Mouse (Mus musculus) testis, postnatal 10 days (tissue): ENCODE data around the gene Abcc1.
A peak's percentile ranks its signal among the peaks of the same experiment; 100 is the strongest.

Source experiments
- DNase-seq: peaks from one replicate; pipeline ENCODE4 v3.0.0; 2021; ENCODE audit warnings: low spot score

The Abcc1 gene

DNA sequence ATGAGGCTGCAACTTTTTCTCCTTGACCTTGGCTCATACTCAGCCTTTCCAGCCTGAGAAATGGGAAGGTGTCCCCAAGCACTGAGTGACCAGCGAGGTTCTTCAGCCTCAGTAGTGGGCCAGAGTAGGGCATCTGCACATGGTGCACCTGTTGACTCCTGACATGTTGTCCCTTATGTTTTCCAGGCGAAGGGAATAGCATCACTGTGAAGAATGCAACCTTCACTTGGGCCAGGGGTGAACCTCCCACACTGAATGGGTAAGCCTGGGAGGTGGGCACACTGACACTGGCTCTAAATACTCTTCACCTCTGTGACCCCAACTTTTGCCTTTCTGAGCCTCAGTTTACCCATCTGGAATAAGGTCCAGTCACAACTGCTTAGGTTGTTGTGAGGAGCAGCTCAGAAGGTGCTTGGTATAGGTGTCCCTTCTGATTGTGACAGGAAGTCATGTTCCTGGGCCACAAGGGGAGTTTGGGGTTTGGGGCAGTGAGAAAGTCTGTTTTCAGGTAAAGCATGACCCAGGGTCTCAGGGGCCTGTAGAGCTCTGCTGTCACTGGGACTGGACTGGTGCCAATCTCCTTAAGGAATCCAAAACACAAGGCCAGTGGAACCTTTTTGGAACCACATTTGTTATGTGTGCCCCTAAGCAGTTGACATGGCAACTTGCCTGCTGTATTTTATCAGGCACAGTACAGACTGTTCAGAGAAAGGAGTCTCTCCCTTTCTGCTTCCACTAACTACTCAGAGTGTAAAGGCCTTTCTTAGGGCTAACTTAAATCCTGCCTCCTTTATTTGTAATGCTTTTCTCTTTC lies 78.7 kb downstream of the Abcc1 start:
- DNase-seq = peak; percentile 47

DNA sequence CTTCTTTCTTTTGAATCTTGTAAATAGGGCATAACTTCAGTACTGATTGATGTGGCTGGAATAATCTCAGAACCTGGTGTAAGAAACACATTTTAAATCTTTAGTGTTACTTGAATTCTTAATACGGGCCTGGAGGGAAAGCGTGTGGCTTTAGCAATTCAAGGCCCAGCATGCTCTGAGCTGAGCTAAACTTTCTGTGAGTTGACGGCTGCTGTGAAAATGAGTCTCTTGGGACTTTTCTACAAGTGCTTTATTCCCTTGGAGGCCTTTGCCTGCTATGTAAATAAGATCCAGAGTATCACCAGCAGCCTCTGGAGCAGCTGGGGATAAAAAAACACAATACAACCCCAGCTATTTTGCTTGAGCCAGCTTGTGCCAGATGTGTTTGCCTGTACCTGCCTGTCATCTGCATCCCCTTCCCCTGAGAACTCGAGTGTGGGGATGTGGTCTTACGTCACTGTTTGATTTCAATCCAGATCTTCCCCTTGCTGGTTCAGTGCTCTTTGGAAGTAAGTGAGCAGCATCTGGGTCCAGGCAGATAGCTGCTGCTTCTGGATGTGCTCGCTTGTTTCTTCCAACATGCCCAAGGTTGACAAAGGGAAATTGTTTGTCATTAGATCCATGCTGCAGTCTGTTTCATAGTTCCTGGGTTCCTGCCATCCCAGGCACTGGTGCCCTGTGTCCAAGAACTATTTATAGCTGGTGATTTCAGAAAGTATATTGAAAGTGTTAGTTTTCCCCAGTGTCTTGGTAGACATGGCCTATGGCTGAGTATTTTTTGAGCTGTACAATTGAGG lies 82.9 kb downstream of the Abcc1 start:
- peak; percentile 30 for DNase-seq

DNA sequence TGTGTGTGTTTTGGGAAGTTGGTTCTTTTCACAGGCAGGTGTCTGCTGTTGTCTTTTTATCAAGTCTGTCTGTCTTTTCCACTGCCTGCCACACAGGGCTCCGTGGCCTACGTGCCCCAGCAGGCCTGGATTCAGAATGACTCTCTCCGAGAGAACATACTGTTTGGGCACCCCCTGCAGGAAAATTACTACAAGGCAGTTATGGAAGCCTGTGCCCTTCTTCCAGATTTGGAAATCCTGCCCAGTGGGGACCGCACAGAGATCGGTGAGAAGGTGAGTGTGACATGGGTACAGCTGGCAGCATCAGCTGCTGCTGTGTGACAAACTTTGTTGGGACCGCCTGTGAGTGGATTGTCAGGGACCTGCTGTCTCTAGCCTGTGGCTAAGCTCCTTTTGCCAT lies 83.8 kb downstream of the Abcc1 start:
- peak; percentile 40 for DNase-seq

DNA sequence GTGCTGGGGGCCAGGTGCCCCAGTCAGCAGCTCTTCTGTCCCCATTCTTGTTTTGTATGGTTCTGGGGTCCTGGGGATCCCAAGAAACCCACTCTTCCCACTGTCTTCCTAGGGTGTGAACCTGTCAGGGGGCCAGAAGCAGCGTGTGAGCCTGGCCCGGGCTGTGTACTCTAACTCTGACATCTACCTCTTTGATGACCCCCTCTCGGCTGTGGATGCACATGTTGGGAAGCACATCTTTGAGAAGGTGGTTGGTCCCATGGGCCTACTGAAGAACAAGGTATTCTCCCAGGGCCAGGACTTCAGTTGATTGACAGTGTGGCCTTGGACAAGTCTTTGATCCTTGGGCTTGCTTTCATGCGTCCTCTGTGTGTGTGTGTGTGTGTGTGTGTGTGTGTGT lies 86.0 kb downstream of the Abcc1 start:
- DNase-seq = no peak

DNA sequence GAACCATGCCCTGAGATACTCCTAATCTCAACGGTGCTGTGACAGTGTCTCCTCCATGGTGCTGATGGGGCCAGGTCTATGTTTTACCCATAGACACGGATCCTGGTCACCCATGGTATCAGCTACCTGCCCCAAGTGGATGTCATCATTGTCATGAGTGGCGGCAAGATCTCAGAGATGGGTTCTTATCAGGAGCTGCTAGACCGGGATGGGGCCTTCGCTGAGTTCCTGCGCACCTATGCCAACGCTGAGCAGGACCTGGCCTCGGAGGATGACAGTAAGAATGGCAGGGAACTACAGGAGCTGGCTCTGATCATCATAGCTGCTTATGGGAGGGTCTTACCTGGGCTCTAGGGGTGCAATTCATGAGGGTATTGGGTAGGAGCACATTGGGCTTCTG lies 86.9 kb downstream of the Abcc1 start:
- DNase-seq = no peak

DNA sequence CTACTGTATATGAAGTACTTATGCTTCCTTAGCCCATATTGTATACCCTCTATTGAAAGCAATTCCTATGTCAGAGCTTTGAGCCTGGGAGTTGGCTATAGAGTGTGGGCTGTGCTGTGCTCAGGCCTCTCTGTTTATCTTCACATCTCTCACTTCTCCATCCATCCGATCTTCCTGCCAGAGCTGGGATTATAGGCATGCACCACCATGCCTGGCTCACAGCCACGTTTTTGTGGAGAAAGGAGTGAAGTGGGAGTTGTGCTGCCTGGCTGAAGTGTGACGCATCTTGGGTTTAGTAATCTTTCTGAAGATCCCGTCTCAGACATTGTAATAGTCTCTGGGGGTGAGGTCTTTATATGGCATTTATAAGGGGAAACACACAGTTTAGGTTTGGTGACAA lies 88.5 kb downstream of the Abcc1 start:
- no peak for DNase-seq

DNA sequence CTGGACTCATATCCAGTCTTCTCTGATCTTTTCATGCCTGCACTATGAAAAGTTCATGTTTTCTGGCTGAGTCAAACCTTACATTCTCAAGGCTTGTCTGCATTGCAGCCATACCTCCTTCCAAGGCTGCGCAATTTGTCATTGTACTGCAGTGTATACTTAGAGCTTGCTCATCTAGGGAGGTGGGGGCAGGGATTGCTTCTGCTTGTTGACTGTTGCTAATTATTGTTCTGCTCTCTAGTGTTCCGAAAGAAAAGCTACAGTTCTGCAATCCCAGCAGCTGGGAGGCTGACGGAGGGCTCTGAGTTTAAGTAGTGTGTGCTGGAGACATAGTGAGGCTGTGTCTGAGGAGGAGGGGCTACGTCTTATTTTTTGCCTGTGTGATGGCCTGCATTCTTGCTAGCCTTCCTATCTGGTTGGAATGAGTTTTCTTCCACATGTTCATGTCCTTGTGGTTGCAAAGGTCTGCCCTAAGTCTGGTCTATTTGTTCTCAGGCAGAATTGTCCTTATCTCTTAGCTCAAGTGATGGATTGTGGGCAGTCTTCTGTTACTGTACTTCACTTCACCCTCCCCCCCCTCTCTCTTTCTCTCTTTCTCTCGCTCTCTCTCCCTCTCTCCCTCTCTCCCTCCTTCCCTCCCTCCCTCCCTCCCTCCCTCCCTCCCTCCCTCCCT lies 90.2 kb downstream of the Abcc1 start:
- DNase-seq = peak; percentile 47

DNA sequence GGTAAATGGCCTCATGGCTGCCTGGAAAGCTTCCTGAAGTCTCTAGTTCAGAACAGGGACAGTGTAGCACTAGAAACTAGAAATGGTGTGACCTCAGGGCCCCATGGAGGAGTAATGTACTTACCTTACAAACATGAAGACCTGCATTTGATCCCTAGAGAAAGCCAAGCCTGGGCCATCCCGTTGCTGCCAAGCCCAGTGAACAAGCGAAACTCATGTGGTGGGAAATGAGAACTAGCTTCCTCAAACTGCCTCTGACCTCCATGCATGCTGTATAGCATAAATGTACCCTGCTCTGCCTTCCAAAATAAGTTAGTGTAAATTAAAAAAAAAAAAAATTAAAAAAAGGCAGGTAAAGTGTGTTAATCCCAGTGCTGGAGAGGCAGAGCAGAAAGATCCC lies 101.2 kb downstream of the Abcc1 start:
- no peak for DNase-seq

DNA sequence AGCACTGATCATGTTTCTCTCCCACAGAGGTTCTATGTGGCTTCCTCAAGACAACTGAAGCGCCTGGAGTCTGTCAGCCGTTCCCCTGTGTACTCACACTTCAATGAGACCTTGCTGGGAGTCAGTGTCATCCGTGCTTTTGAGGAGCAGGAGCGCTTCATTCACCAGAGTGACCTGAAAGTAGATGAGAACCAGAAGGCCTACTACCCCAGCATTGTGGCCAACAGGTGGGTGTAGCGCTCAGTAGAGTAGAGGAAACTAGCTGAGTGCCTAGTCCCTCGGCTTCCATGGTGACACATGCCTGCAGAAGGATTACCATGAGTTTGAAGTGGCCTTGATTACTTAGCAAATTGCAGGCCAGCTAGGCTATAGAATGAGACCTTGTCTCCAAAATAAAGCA lies 103.7 kb downstream of the Abcc1 start:
- no peak for DNase-seq

DNA sequence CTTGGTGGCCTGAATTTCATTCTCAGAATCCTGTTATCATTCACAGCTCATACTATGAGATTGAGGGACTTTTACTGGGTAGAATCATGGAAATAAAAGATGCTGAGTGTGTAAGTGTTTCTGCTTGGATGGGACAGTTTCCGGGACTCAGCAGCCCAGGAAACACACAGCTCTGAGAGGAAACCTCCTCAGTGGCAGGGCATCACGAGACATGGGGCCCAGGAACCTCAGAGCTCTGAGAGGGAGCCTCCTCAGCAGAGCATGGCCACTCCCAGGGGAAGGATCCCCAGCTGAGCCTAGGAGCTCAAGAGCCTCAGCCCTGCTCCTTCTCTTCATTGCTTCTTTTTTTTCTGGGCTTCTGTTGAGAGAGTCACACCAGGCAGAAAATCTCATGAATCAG lies 107.0 kb downstream of the Abcc1 start:
- peak; percentile 34 for DNase-seq

DNA sequence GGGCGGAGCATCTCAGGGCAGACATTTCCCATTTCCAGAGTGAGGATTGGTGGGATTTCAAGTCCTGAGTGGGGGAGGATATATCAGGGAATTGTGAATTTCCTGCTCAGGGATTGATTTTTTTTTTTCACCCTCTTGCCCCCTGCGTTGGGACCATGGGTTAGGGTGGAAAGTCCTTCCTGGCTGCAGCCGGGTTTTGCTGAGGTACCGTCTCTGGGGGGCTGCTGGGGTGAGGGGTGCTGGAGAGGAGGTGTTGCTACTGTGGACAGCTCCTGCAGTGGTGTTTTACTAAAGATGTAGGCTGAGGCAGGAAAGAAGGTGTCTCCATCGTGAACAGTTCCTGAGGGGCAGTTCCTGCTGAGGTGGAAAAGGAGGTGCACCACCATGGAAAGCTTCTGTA lies 107.5 kb downstream of the Abcc1 start:
- peak; percentile 33 for DNase-seq

DNA sequence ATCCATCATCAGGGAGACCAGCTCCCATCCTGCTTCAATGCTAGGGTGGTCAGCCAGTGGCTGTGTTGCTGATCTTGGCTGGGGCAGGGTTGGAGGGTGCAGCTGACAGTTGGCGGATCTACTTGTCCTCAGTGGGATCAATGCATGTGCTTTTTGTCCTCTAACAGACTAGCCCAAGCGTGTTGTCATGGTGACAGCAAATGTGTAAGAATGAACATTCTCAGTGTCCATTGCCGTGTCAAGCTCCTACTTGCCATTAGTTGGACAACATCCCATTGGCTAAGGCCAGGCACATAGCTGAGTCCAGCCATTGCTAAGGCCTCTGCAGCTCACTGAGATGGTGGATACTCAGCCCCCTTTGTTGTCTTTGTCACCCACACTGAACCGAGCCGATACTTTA lies 110.8 kb downstream of the Abcc1 start:
- DNase-seq = peak; percentile 25

DNA sequence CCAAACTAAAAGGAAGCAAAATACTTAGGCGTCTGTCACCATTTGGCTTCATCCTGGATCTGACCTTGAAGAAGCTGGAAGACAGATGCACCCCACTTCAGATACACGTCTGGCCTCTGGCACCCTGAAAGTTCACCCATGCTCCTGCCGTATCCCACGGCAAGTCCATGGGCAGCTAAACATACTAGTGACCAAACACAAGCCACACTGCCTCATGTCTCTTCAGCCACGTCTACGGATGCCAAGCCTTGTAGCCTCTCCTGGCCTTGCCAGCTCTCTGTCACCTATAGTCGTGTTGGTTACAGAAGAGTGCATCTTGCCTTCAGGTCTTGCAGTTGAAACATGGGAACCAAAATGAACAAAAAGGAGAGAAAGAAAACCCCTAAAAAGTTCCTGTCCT lies 112.3 kb downstream of the Abcc1 start:
- peak; percentile 35 for DNase-seq

DNA sequence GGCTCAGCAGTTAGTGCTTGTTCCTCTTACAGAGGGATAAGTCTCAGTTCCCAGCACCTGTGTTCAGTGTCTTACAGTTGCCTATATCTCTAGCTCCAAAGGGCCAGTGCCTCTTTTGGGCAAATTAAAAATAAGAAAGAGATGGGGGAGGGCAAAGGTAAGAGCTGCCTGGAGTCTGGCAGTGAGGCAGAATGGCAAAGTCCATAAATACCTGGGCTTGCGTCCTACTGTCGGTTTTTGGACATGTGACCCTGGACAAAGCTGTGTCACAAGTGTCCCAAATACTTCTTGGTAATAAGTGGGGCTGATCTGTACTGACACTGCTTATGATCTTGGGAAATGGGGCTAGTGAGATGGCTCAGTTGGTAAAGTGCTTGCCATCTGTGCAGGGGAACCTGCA lies 113.6 kb downstream of the Abcc1 start:
- peak; percentile 29 for DNase-seq

DNA sequence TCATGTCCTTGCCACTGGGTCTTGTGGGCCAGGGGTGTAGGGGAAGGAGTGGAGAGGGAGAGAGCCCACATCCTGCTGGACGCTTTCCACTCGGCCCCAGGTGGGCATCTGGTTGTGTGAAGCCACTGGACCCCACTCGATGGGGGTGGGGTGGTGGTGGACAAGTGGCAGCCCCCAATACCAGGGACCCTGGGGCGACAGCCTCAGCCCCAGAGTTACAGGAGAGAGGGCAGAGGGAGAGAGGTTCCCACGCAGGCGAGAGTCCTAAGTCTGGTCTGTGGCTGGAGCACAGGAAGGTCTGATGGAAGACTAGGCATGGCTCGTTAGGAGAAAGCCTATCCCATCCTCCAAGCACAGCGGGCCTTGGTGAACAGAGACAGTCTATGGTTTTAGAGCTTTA lies 114.7 kb downstream of the Abcc1 start:
- peak; percentile 45 for DNase-seq

DNA sequence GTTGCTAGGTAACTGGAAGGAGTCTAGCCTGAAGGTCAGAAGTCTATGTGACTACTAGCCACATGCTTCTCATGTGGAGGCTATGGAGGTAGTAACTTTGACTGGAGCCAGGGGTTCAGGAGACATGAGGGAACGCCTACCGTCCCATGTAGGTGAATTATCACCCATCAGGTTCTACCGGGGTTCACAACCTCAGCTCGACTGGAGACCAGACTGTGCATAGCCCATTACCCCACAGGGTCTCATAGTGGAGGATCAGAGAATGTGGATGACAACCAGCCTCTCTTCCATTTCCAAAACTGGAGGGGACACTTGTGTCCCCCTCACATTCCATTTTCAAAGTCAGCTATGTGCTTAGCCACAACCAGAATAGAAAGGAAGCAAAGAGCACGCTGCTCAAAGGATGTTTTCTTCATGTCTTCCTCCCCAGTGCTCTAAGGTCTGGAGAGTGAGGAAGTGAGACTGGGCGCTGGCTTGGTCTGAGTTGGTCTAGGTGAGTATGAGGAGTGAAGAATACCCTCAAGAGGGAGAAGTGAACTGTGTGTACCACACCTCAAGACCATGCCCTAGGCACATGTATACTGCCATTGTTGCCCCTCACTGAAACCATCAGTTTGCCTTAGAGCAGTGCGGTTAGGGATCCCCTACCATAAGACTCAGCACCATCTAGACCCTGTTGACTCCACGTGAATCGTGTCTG lies 115.5 kb downstream of the Abcc1 start:
- DNase-seq = peak; percentile 33

DNA sequence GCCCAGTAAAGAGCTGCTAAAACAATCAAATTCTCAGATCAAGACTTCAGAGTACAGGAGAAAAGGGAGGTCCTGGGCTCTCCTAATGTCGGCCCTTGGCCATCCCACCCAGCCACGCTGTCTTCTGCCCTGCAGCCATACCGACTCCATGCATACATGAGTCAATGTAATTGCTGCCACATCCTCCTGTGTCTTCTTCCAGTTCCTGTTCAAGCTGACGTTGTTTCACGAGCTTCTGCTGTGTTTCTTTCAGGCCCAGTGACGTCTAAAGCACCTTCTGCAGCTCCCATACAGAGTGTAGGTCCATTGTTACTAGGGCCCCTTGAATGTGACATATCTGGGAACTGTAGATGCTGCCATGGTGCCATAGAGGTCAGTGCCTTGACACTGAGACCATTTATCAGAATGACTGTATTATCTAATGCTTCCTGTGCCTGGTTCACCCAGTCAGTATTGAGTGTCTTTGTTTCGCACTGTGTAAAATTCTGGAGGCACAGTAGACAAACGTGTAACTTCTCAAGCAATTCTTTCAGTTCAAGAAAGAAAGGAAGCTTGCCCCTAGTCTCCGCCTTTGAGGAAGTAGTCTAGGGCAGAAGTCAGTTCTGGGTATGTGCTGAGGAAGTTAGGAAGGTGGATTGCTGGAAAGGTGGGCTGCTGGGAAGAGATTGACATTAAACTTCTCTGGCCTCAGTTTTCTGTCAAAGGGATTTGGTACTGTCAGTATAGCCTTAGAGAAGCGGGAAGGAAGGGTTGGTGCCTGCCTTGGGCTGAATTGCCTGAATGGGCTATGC lies 116.3 kb downstream of the Abcc1 start:
- DNase-seq = peak; percentile 23

DNA sequence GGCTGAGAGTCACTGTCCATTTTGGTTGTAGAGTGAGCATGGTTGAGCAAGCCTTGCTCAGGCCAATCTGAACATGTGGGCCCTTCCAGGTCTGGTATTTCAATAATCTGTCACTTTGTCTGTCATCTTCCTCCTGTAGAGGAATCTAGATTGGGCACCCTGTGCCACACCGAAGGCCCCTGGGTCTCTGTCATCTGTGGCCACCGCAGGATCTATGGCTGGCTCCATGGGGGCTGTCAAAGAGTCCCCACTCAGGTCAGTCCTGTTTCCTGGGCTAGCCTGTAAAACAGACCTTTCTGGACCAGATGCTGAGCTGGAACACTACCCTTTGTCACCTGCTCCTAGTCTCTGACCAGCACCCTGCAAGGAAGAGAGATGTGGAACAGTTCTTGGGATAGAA lies 118.3 kb downstream of the Abcc1 start:
- DNase-seq = peak; percentile 18

DNA sequence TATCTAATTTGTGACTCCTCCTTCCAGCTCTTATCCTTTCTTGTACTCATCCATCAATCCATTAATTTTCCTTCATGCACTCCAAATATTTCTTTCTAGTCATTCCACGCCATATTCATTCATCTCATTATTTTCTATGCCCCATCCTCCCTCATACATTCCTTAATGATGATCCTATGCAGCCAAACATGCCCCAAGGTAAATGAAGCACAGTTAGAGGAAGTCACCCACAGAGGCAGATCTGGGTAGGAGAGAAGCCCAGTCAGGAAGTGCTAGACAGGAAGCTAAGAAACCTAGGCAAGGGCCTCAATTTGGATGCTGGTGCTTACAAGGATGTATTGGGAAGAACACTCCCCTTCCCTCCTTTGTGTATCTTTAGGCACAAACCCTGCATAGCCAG lies 121.9 kb downstream of the Abcc1 start:
- no peak for DNase-seq

DNA sequence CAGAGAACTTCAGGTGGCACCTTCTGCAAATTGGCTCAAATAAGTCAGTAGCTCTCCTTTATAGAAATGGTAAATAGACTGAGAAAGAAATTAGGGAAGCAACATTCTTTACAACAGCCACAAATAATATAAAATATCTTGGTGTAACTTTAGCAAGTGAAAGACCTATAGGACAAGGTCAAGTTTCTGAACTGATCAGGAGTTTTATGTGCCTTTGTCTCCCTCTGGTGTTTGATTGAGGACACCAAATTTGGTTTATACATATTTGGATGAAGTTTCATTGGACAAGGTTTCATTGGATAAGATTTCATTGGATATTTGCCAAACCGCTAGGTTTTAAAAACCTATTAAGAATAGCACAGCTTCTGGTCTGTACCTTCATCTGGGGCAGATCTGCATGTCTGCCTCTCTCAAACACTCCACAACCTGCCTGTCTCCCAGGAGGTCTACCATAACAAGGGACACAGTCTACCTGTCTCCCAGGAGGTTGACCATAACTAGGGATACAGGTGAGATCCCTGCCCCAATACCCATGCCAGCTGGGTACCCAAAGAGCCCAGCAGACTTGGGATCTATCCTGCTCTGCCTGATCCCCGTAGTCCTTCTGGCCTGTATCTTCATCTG lies 132.2 kb downstream of the Abcc1 start:
- DNase-seq = no peak
